Mouse (Mus musculus) forebrain, embryonic 16.5 days (tissue): ENCODE measurements around the gene Pigr. TPM values are rescaled to one million over a fixed set of nuclear protein-coding genes. Genes with fewer than 3 reads are reported as not detected.

Experiments used
- ATAC-seq: fragments of 200-750 bp; cut with Nextera tagmentation; 2 replicates; pipeline ENCODE4 v1.8.0; 2017; ENCODE audit warnings: mild to moderate bottlenecking, moderate library complexity
- H3K27ac ChIP-seq: fragments of 300-500 bp; sonication (generic); 2 replicates; pipeline ENCODE4 v1.5.1; 2014; ENCODE audit warnings: low read length, control low read depth
- H3K27me3 ChIP-seq: fragments of 300-500 bp; sonication (generic); replicated peaks from 2 replicates; pipeline ENCODE4 v1.6.1; 2014; ENCODE audit warnings: low read length; ENCODE audit not compliant: control insufficient read depth, insufficient read depth
- H3K36me3 ChIP-seq: fragments of 300-500 bp; sonication (generic); 2 replicates; pipeline ENCODE4 v1.6.1; 2014; ENCODE audit not compliant: control insufficient read depth, insufficient read depth
- H3K4me1 ChIP-seq: fragments of 300-500 bp; sonication (generic); replicated peaks from 2 replicates; pipeline ENCODE4 v1.6.1; 2014; ENCODE audit warnings: low read length; ENCODE audit not compliant: control insufficient read depth, insufficient read depth
- H3K4me2 ChIP-seq: fragments of 300-500 bp; sonication (generic); 2 replicates; pipeline ENCODE4 v1.6.1; 2014; ENCODE audit warnings: mild to moderate bottlenecking, low read length, control low read depth
- H3K4me3 ChIP-seq: fragments of 300-500 bp; sonication (generic); replicated peaks from 2 replicates; pipeline ENCODE4 v1.5.1; 2014; ENCODE audit warnings: mild to moderate bottlenecking, low read length, control low read depth
- H3K9ac ChIP-seq: fragments of 300-500 bp; sonication (generic); replicated peaks from 2 replicates; pipeline ENCODE4 v1.6.1; 2014; ENCODE audit warnings: low read depth, low read length, control low read depth
- H3K9me3 ChIP-seq: fragments of 300-500 bp; sonication (generic); 2 replicates; pipeline ENCODE4 v1.6.1; 2016; ENCODE audit warnings: low read length; ENCODE audit not compliant: control insufficient read depth
- WGBS: fragments of 180-500 bp; shearing (Covaris S2); extraction: QIAGEN DNeasy Blood & Tissue Kit; methylation state at CpG from one replicate; pipeline ENCODE4 v1.1.7; 2014; 5-methylcytosine and 5-hydroxymethylcytosine counted together
- polyA plus RNA-seq: library from polyadenylated mRNA; unstranded; fragments of >200 nt; fragmentation: Nextera tagmentation; extraction: Ambion mirVana; gene quantifications from 2 replicates; pipeline ENCODE4 v1.2.1, GENCODE M21; 2015

The Pigr gene
- polyA plus RNA-seq, 1 experiment from 2014 or later: not detected

DNA sequence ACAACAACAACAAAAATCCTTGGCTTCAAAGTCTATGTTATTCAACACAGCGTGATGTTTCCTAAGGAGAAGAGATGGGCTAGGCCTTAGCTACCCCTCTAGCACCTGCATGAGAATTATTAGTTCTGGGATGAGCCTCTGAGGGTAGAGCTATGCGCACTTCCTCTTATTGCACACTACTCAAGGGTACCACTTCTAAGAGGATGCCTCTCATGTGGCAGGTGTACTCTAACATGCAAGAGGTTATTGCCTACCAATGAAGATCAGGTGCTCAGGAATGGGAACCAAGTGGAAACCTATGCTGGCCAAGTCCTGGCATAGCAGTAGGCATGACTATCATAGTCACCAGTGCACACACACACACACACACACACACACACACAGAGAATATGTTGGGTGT, 27.1 kb upstream of the Pigr start:
- Histone ChIP-seq H3K4me2 (no peak overlapping the region), H3K36me3 (no peaks in the 10 kb centered on the region), H3K9me3 (no peaks in the 10 kb centered on the region), H3K27ac (no peak overlapping the region), H3K27me3 (no peaks in the 10 kb centered on the region), H3K4me1 (no peaks in the 10 kb centered on the region), H3K4me3 (no peak overlapping the region), H3K9ac (no peak overlapping the region)
- 89% methylated on average over 2 of the region's 2 CpGs for WGBS
- no peak for ATAC-seq

GRCm38 (mm10) chr1:130800602-130801001, 25.9 kb upstream of the Pigr start, which contains the start of gene Fcamr:
Fcamr (plus strand) TSS chr1:130800902.
- no peak within 1 kb of the TSS for H3K27ac ChIP-seq
- H3K4me3 ChIP-seq: no peak within 1 kb of the TSS
- no peak within 1 kb of the TSS for H3K4me2 ChIP-seq
- H3K9ac ChIP-seq: no peak within 1 kb of the TSS
- no peaks in the 10 kb centered on the region for H3K9me3 ChIP-seq
- no peaks in the 10 kb centered on the region for H3K4me1 ChIP-seq
- H3K36me3 ChIP-seq: no peaks in the 10 kb centered on the region
- WGBS: 92% methylated on average over 8 of the region's 8 CpGs
- no peak for ATAC-seq
- no peaks in the 10 kb centered on the region for H3K27me3 ChIP-seq

- Histone ChIP-seq H3K9me3 (no peaks in the 10 kb centered on the region), H3K4me3 (no peak overlapping the region), H3K36me3 (no peaks in the 10 kb centered on the region), H3K27ac (no peak overlapping the region), H3K4me2 (no peak overlapping the region), H3K9ac (no peak overlapping the region), H3K27me3 (no peaks in the 10 kb centered on the region), H3K4me1 (no peaks in the 10 kb centered on the region)
- WGBS: 60% methylated on average over 2 of the region's 2 CpGs
- ATAC-seq: no peak
These were observed 25.0 kb upstream of the Pigr start for GRCm38 (mm10) chr1:130801511-130801910.

DNA sequence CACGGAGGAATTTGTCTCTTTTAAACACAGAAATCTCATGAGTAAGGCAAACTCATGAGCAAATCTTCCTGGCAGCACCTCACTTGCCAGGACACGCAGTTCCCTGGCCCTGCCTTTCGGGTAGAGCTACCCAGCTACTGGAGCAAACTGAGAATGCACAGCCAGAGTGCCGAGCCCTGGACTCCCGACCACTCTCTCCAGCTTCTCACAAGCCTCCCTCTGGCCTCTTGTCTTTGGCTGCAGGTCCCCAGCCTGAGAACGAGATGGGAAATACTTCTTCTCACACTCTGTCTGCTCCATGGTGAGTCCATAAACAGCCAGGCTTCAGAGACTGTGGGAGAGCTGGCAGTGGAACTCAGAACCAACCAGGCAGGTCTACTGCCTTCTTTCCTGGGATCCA, 23.5 kb upstream of the Pigr start:
- ATAC-seq: no peak
- H3K4me3 ChIP-seq: no peak overlapping the region
- no peak overlapping the region for H3K4me2 ChIP-seq
- no peaks in the 10 kb centered on the region for H3K4me1 ChIP-seq
- H3K9ac ChIP-seq: no peak overlapping the region
- no peaks in the 10 kb centered on the region for H3K27me3 ChIP-seq
- 61% methylated on average over 6 of the region's 6 CpGs for WGBS
- no peaks in the 10 kb centered on the region for H3K36me3 ChIP-seq
- H3K9me3 ChIP-seq: no peaks in the 10 kb centered on the region
- H3K27ac ChIP-seq: no peak overlapping the region

- Histone ChIP-seq H3K27ac (no peak overlapping the region), H3K4me2 (no peak overlapping the region), H3K36me3 (no peaks in the 10 kb centered on the region), H3K9me3 (no peaks in the 10 kb centered on the region), H3K27me3 (no peaks in the 10 kb centered on the region), H3K4me1 (no peaks in the 10 kb centered on the region), H3K9ac (no peak overlapping the region), H3K4me3 (no peak overlapping the region)
- WGBS: 56% methylated on average over 6 of the region's 6 CpGs
- no peak for ATAC-seq
These were observed 22.2 kb upstream of the Pigr start for GRCm38 (mm10) chr1:130804279-130804678.

GRCm38 (mm10) chr1:130810906-130811305, 15.6 kb upstream of the Pigr start:
- no peaks in the 10 kb centered on the region for H3K36me3 ChIP-seq
- no peak for ATAC-seq
- 84% methylated on average over 3 of the region's 3 CpGs for WGBS
- H3K4me1 ChIP-seq: no peaks in the 10 kb centered on the region
- H3K27me3 ChIP-seq: no peaks in the 10 kb centered on the region
- no peaks in the 10 kb centered on the region for H3K9me3 ChIP-seq
- no peak overlapping the region for H3K4me3 ChIP-seq
- H3K4me2 ChIP-seq: no peak overlapping the region
- no peak overlapping the region for H3K9ac ChIP-seq
- no peak overlapping the region for H3K27ac ChIP-seq

- Histone ChIP-seq H3K36me3 (no peaks in the 10 kb centered on the region), H3K9me3 (no peaks in the 10 kb centered on the region), H3K9ac (no peak overlapping the region), H3K4me3 (no peak overlapping the region), H3K27ac (no peak overlapping the region), H3K4me2 (no peak overlapping the region), H3K4me1 (no peaks in the 10 kb centered on the region), H3K27me3 (no peaks in the 10 kb centered on the region)
- ATAC-seq: no peak
- WGBS: 67% methylated on average over 17 of the region's 17 CpGs
These were observed 15.2 kb upstream of the Pigr start for GRCm38 (mm10) chr1:130811316-130811715.

GRCm38 (mm10) chr1:130819737-130820136, 6.7 kb upstream of the Pigr start:
- Histone ChIP-seq H3K4me3 (no peak overlapping the region), H3K9me3 (no peaks in the 10 kb centered on the region), H3K27ac (no peak overlapping the region), H3K4me1 (no peaks in the 10 kb centered on the region), H3K4me2 (no peak overlapping the region), H3K36me3 (no peaks in the 10 kb centered on the region), H3K9ac (no peak overlapping the region), H3K27me3 (no peaks in the 10 kb centered on the region)
- no peak for ATAC-seq
- WGBS: 73% methylated on average over 1 of the region's 1 CpGs

GRCm38 (mm10) chr1:130820316-130821148, 6.0 kb upstream of the Pigr start:
- WGBS: 90% methylated on average over 7 of the region's 7 CpGs
- H3K9me3 ChIP-seq: no peaks in the 10 kb centered on the region
- no peak overlapping the region for H3K4me3 ChIP-seq
- no peak overlapping the region for H3K27ac ChIP-seq
- no peak overlapping the region for H3K4me2 ChIP-seq
- ATAC-seq: no peak
- no peaks in the 10 kb centered on the region for H3K4me1 ChIP-seq
- H3K9ac ChIP-seq: no peak overlapping the region
- no peaks in the 10 kb centered on the region for H3K36me3 ChIP-seq
- H3K27me3 ChIP-seq: no peaks in the 10 kb centered on the region

DNA sequence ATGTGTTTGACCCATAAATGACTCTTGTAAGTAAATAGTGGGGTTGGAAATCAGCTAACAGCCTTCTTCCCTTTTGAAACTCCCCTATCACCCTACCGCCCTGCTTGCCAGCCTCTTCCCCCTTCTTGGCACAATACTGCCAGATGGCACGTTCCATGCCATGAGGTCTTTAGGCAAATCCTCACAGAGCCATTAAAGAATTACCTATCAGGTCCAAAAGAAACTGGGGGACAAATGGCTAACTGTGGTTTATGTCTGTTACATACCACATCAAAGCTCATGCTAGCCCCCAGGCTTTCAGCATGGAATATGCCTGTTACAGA, 5.4 kb upstream of the Pigr start:
- Histone ChIP-seq H3K4me1 (no peaks in the 10 kb centered on the region), H3K9me3 (no peaks in the 10 kb centered on the region), H3K4me3 (no peak overlapping the region), H3K36me3 (no peaks in the 10 kb centered on the region), H3K27me3 (no peaks in the 10 kb centered on the region), H3K27ac (no peak overlapping the region), H3K4me2 (no peak overlapping the region), H3K9ac (no peak overlapping the region)
- ATAC-seq: no peak
- WGBS: 87% methylated on average over 2 of the region's 2 CpGs
